Mouse (Mus musculus) spleen, postnatal 36 days (tissue): ENCODE data around the gene Yod1.
A peak's percentile ranks its signal among the peaks of the same experiment; 100 is the strongest.

Experiments
- DNase-seq, 2 experiments: peaks; one replicate each; pipeline ENCODE4 v3.0.0; 2022; ENCODE audit warnings: low spot score in 2 of 2, mixed read lengths in 1 of 2

The Yod1 gene

GRCm38 (mm10) chr1:130732706-130733658 is 15.9 kb downstream of the Yod1 start:
- DNase-seq = no peak

- DNase-seq = no peak
Observed at GRCm38 (mm10) chr1:130733671-130734070, 16.5 kb downstream of the Yod1 start.

- no peak for DNase-seq
Observed at GRCm38 (mm10) chr1:130734452-130734851, 17.3 kb downstream of the Yod1 start.

- no peak for DNase-seq
Observed at GRCm38 (mm10) chr1:130734852-130735251, 17.7 kb downstream of the Yod1 start.

- DNase-seq = no peak
Observed at GRCm38 (mm10) chr1:130737411-130737881, 20.3 kb downstream of the Yod1 start.

- no peak for DNase-seq
Observed at GRCm38 (mm10) chr1:130737916-130738315, 20.8 kb downstream of the Yod1 start.

- no peak for DNase-seq
Observed at GRCm38 (mm10) chr1:130738551-130739106, 21.5 kb downstream of the Yod1 start.

GRCm38 (mm10) chr1:130739636-130740035 is 22.5 kb downstream of the Yod1 start:
- no peak for DNase-seq

GRCm38 (mm10) chr1:130740227-130740648 is 23.1 kb downstream of the Yod1 start:
- DNase-seq = peak in 1 of 2 experiments; percentile 17

- peak; percentile 65 to 79 for DNase-seq
Observed at GRCm38 (mm10) chr1:130740781-130741720, 23.9 kb downstream of the Yod1 start.

- no peak for DNase-seq
Observed at GRCm38 (mm10) chr1:130742201-130742600, 25.1 kb downstream of the Yod1 start.

- no peak for DNase-seq
Observed at GRCm38 (mm10) chr1:130743775-130744174, 26.6 kb downstream of the Yod1 start.

GRCm38 (mm10) chr1:130744217-130744616 is 27.1 kb downstream of the Yod1 start:
- DNase-seq = no peak

- no peak for DNase-seq
Observed at GRCm38 (mm10) chr1:130744961-130745360, 27.8 kb downstream of the Yod1 start.

- DNase-seq = no peak
Observed at GRCm38 (mm10) chr1:130745591-130745990, 28.5 kb downstream of the Yod1 start.

GRCm38 (mm10) chr1:130746819-130747218 is 29.7 kb downstream of the Yod1 start:
- DNase-seq = no peak

- DNase-seq = no peak
Observed at GRCm38 (mm10) chr1:130759689-130760088, 42.6 kb downstream of the Yod1 start.

GRCm38 (mm10) chr1:130761597-130761996 is 44.5 kb downstream of the Yod1 start:
- no peak for DNase-seq

GRCm38 (mm10) chr1:130762045-130762760 is 45.1 kb downstream of the Yod1 start:
- no peak for DNase-seq

- no peak for DNase-seq
Observed at GRCm38 (mm10) chr1:130764027-130764461, 46.9 kb downstream of the Yod1 start.

GRCm38 (mm10) chr1:130767066-130767465 is 49.9 kb downstream of the Yod1 start:
- DNase-seq = no peak
